ENCODE assay signal across 11 mouse cellular contexts in genomic region chr10:87862899-87863298, GRCm38 (mm10). TPM values are rescaled to one million over a fixed set of nuclear protein-coding genes. Genes with fewer than 3 reads are reported as not detected.
DNase-seq lines count a peak whose midpoint lies in the region; ATAC-seq and TF ChIP-seq lines count a peak whose summit lies in the region.
"Had no signal": no experiment of that assay in that cellular context is flagged by ENCODE, and none has a peak within 500 bp of the region (broad histone marks: within the 10 kb centered on the region; RNA-seq: fewer than 3 reads in every experiment).

No protein-coding gene starts in this region.

- no peak for TF ChIP-seq CTCF in lung, adult 2 months (IDR thresholded peaks at IDR 0.05; ENCODE audit: insufficient read depth, low read length)

- 46% methylated on average over 7 of the region's 7 CpGs for WGBS in lung, adult 2 months
- 54% methylated on average over 7 of the region's 7 CpGs for WGBS in heart, embryonic 13.5 days
- WGBS in limb, embryonic 15.5 days: 29% methylated on average over 7 of the region's 7 CpGs

- no peaks in the 10 kb centered on the region for H3K27me3 ChIP-seq in heart, embryonic 13.5 days (replicated peaks)
- H3K27me3 ChIP-seq in limb, embryonic 15.5 days: peaks cover 7% of the 10 kb centered on the region; the same call in 1 of the 2 replicates

- H3K27ac ChIP-seq in heart, embryonic 13.5 days (replicated peaks): peak overlapping the region; percentile 54
- no peak overlapping the region for H3K27ac ChIP-seq in limb, embryonic 15.5 days
- H3K27ac ChIP-seq: hindbrain, embryonic 12.5 days; layer of hippocampus, adult 2 months had no signal

- TF ChIP-seq POLR2A in lung, adult 2 months (IDR thresholded peaks at IDR 0.05; ENCODE audit: borderline replicate concordance, extremely low read depth, low read depth, low read length): no peak

- H3K4me2 ChIP-seq in heart, embryonic 13.5 days: peak overlapping the region; percentile 38
- H3K4me2 ChIP-seq in limb, embryonic 15.5 days: 0 out of 2 replicates have a peak overlapping the region, but pooled peaks have one; percentile 7
- H3K4me2 ChIP-seq: hindbrain, embryonic 12.5 days had no signal

- peaks cover 32% of the 10 kb centered on the region for H3K36me3 ChIP-seq in heart, embryonic 13.5 days
- 0 out of 2 replicates have a peak, but pooled peaks cover 4% of the 10 kb centered on the region for H3K36me3 ChIP-seq in limb, embryonic 15.5 days
- H3K36me3 ChIP-seq: hindbrain, embryonic 12.5 days had no signal

- ATAC-seq in heart, embryonic 13.5 days (ENCODE audit: extremely low read depth, insufficient number of reproducible peaks, low FRiP score, low TSS enrichment): no peak
- no peak for ATAC-seq in limb, embryonic 15.5 days (ENCODE audit: insufficient number of reproducible peaks, low FRiP score, low TSS enrichment, low read depth)

- peak; percentile 63 for DNase-seq in adrenal gland, postnatal 10 days
- no peak for DNase-seq in adrenal gland, adult 8-10 months
- peak; percentile 51 for DNase-seq in lung, postnatal 36 days
- DNase-seq in lung, adult 2 months: no peak
- DNase-seq in left cerebral cortex, adult 18-20 months (ENCODE audit: low spot score in 2 of 2): no peak
- DNase-seq in embryo, embryonic 10.5 days (ENCODE audit: low spot score): no peak

- peaks cover 7% of the 10 kb centered on the region; the same call in 1 of the 2 replicates for H3K9me3 ChIP-seq in heart, embryonic 13.5 days
- H3K9me3 ChIP-seq in limb, embryonic 15.5 days: no peaks in the 10 kb centered on the region
- H3K9me3 ChIP-seq: hindbrain, embryonic 12.5 days had no signal

- H3K4me3 ChIP-seq in lung, adult 2 months (replicated peaks; ENCODE audit: extremely low read depth, low read depth, low read length): no peak overlapping the region
- no peak overlapping the region for H3K4me3 ChIP-seq in heart, embryonic 13.5 days
- no peak overlapping the region for H3K4me3 ChIP-seq in limb, embryonic 15.5 days
- H3K4me3 ChIP-seq: erythroblast, embryonic 14.5 days; hindbrain, embryonic 12.5 days; layer of hippocampus, adult 2 months had no signal

- H3K9ac ChIP-seq in heart, embryonic 13.5 days: 0 out of 2 replicates have a peak overlapping the region, but pooled peaks have one; percentile 14
- no peak overlapping the region for H3K9ac ChIP-seq in limb, embryonic 15.5 days
- H3K9ac ChIP-seq: hindbrain, embryonic 12.5 days had no signal

- H3K4me1 ChIP-seq in lung, adult 2 months (ENCODE audit: control insufficient read depth, insufficient read depth, low read length): no peaks in the 10 kb centered on the region; the same call in 1 of the 2 replicates
- peaks cover 48% of the 10 kb centered on the region for H3K4me1 ChIP-seq in heart, embryonic 13.5 days
- H3K4me1 ChIP-seq in limb, embryonic 15.5 days: peaks cover 51% of the 10 kb centered on the region

RNA-seq across cellular contexts. Expression of gene Igf1, which starts 4.8 kb away (rescaled TPM):
- 100 to 1,000 TPM in 1 of 2 experiments, 10 to 100 TPM in 1; 66.7 to 104 TPM for total RNA-seq in adrenal gland, postnatal 10 days (2021)
- total RNA-seq in adrenal gland, adult 8-10 months (2022): 10 to 100 TPM; 12.3 to 27.5 (median 16.2) TPM
- polyA plus RNA-seq in lung, adult 2 months (2012; rRNA removed): 23.6 and 25.7 TPM in 2 replicates
- polyA plus RNA-seq in heart, embryonic 13.5 days (2015; fragmentation: Nextera tagmentation; extraction: Ambion mirVana): 34.3 and 39.5 TPM in 2 replicates
- 76.9 and 91.5 TPM in 2 replicates for polyA plus RNA-seq in limb, embryonic 15.5 days (2015; fragmentation: Nextera tagmentation; extraction: Ambion mirVana)
- total RNA-seq in left cerebral cortex, adult 18-20 months (2021): 1 to 10 TPM; 9.3 to 9.6 TPM

Comparison
In these comparisons a context has a peak if more than half of its experiments do, and no peak if none do; other contexts are left out.
1. DNase-seq: peak in adrenal gland, postnatal 10 days (single experiment) and lung, postnatal 36 days (single experiment); none in adrenal gland, adult 8-10 months (single experiment), lung, adult 2 months (single experiment), left cerebral cortex, adult 18-20 months (0 of 2) and embryo, embryonic 10.5 days (single experiment).